Mouse (Mus musculus) liver, postnatal 0 days (tissue): ENCODE measurements at regions not wholly inside any gene's neighbourhood (a gene's known extent, or its start where the extent isn't known, plus 50 kb on each side); places are given as distances from the start of the nearest gene placed in this dataset.

ENCODE experiments used
- CTCF ChIP-seq: sonication (generic); IDR thresholded peaks from 2 replicates; pipeline ENCODE4 v1.5.1; 2016; ENCODE audit warnings: antibody characterized with exemption, low read depth
- EP300 ChIP-seq: IDR thresholded peaks from 2 replicates; pipeline ENCODE4 v1.6.1; 2016; ENCODE audit warnings: antibody characterized with exemption, low read depth, mild to moderate bottlenecking

DNA sequence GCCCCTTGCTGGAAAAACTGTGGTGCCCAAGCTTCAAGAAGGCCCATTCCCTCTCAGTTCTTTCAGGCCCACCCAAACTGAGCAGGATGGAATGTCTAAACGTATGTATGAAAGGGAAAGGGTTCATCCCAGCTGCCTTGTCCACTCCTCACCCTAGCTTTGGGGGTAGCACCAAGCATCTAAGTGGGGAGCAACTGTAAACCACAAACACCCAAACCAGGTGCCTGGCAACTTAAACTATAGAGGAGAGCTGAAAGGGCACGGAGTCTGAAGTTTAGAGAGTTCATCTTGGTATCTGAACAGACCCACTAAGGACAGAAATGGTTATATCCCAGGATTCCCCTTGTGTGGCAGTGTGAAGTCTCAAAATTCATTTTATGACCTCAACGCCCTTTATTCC, 90.1 kb upstream of the Ssbp2 start:
- TF ChIP-seq CTCF (no peak), EP300 (no peak)
